Mouse (Mus musculus) MEL (cell line): ENCODE measurements around the gene Zfp536. TPM values are rescaled to one million over a fixed set of nuclear protein-coding genes. Genes with fewer than 3 reads are reported as not detected.

Experiments used
- DNase-seq: peaks from one replicate; pipeline ENCODE4 v3.0.0; 2011; ENCODE audit warnings: low read depth, low spot score
- H3K27ac ChIP-seq: 2 replicates; pipeline ENCODE4 v1.5.1; 2012; ENCODE audit warnings: low read depth, mild to moderate bottlenecking, control low read depth, low read length, moderate library complexity; ENCODE audit not compliant: control insufficient read depth
- H3K27me3 ChIP-seq, 2 experiments: fragments of 150-350 bp in 1 of 2; sonication (generic) in 1 of 2; 2 replicates each; pipeline ENCODE4 v1.6.1; 2012; ENCODE audit warnings: low read length in 2 of 2, mild to moderate bottlenecking in 2 of 2, improper control_type of control experiment in 1 of 2, moderate library complexity in 1 of 2; ENCODE audit not compliant: insufficient read depth in 2 of 2, control insufficient read depth in 1 of 2
- H3K36me3 ChIP-seq, 2 experiments: 2 replicates each; pipeline ENCODE4 v1.6.1; 2012 to 2014; ENCODE audit warnings: low read length in 2 of 2, improper control_type of control experiment in 1 of 2, inconsistent platforms in 1 of 2, mild to moderate bottlenecking in 1 of 2; ENCODE audit not compliant: insufficient read depth in 2 of 2, control insufficient read depth in 1 of 2
- H3K4me1 ChIP-seq, 2 experiments: fragments of 150-350 bp in 1 of 2; sonication (generic) in 1 of 2; 2 replicates each; pipeline ENCODE4 v1.6.1; 2012; ENCODE audit warnings: low read length in 2 of 2, improper control_type of control experiment in 1 of 2, mild to moderate bottlenecking in 1 of 2; ENCODE audit not compliant: insufficient read depth in 2 of 2, control insufficient read depth in 1 of 2
- H3K4me3 ChIP-seq, 2 experiments: fragments of 150-350 bp in 1 of 2; sonication (generic) in 1 of 2; 2 replicates each; pipeline ENCODE4 v1.5.1; 2012; ENCODE audit warnings: low read depth in 2 of 2, low read length in 2 of 2, mild to moderate bottlenecking in 2 of 2, moderate library complexity in 2 of 2, control low read depth in 1 of 2, improper control_type of control experiment in 1 of 2; ENCODE audit not compliant: control insufficient read depth in 1 of 2, insufficient read depth in 1 of 2
- H3K79me2 ChIP-seq: 2 replicates; pipeline ENCODE4 v1.6.1; 2012; ENCODE audit warnings: mild to moderate bottlenecking, low read length, moderate library complexity; ENCODE audit not compliant: control insufficient read depth, poor library complexity, insufficient read depth
- H3K9ac ChIP-seq: 2 replicates; pipeline ENCODE4 v1.6.1; 2012; ENCODE audit warnings: low read depth, mild to moderate bottlenecking, control low read depth, low read length, moderate library complexity; ENCODE audit not compliant: control insufficient read depth, poor library complexity, severe bottlenecking
- H3K9me3 ChIP-seq: fragments of 150-350 bp; sonication (generic); replicated peaks from 2 replicates; pipeline ENCODE4 v1.6.1; 2012; ENCODE audit warnings: mild to moderate bottlenecking, low read length, improper control_type of control experiment, moderate library complexity; ENCODE audit not compliant: insufficient read depth
- CTCF ChIP-seq, 3 experiments: IDR thresholded peaks in 2 of 3; conservative IDR thresholded peaks in 1 of 3; 2 replicates each; pipeline ENCODE4 v1.5.1; 2011 to 2012; ENCODE audit warnings: low read length in 3 of 3, low read depth in 2 of 3, mild to moderate bottlenecking in 2 of 3, improper control_type of control experiment in 1 of 3, inconsistent platforms in 1 of 3, mixed read lengths in 1 of 3, moderate library complexity in 1 of 3; ENCODE audit not compliant: control insufficient read depth in 1 of 3, insufficient read depth in 1 of 3, poor library complexity in 1 of 3, severe bottlenecking in 1 of 3
- ETS1 ChIP-seq: IDR thresholded peaks from 2 replicates; pipeline ENCODE4 v1.6.1; 2012; ENCODE audit warnings: low read depth, mild to moderate bottlenecking, inconsistent platforms, low read length, improper control_type of control experiment, moderate library complexity
- GABPA ChIP-seq: IDR thresholded peaks from 2 replicates; pipeline ENCODE4 v1.6.1; 2012; ENCODE audit warnings: low read depth, mild to moderate bottlenecking, inconsistent platforms, low read length, improper control_type of control experiment, moderate library complexity
- GATA1 ChIP-seq: IDR thresholded peaks from 2 replicates; pipeline ENCODE4 v1.6.1; 2011; ENCODE audit warnings: low read depth, low read length, improper control_type of control experiment
- JUND ChIP-seq: IDR thresholded peaks from 2 replicates; pipeline ENCODE4 v1.6.1; 2011; ENCODE audit warnings: low read depth, mild to moderate bottlenecking, improper control_type of control experiment, low read length
- MAX ChIP-seq: IDR thresholded peaks from 2 replicates; pipeline ENCODE4 v1.6.1; 2011; ENCODE audit warnings: low read length, improper control_type of control experiment
- MYB ChIP-seq: IDR thresholded peaks from 2 replicates; pipeline ENCODE4 v1.6.1; 2011; ENCODE audit warnings: mild to moderate bottlenecking, low read depth, low read length, improper control_type of control experiment
- MYC ChIP-seq: IDR thresholded peaks from 2 replicates; pipeline ENCODE4 v1.6.1; 2011; ENCODE audit warnings: low read depth, mild to moderate bottlenecking, low read length, improper control_type of control experiment, moderate library complexity
- NRF1 ChIP-seq: IDR thresholded peaks from 2 replicates; pipeline ENCODE4 v1.6.1; 2014; ENCODE audit warnings: low read depth, mild to moderate bottlenecking, inconsistent platforms, low read length, improper control_type of control experiment, moderate library complexity; ENCODE audit not compliant: poor library complexity, insufficient read depth, severe bottlenecking
- SMC3 ChIP-seq: IDR thresholded peaks from 2 replicates; pipeline ENCODE4 v1.6.1; 2011; ENCODE audit warnings: low read depth, low read length, improper control_type of control experiment
- TAL1 ChIP-seq: IDR thresholded peaks from 2 replicates; pipeline ENCODE4 v1.6.1; 2012; ENCODE audit warnings: mild to moderate bottlenecking, inconsistent platforms, low read length, moderate library complexity, mixed read lengths
- TBP ChIP-seq: IDR thresholded peaks from 2 replicates; pipeline ENCODE4 v1.8.0; 2011; ENCODE audit warnings: low read depth, low read length, improper control_type of control experiment
- TCF12 ChIP-seq: IDR thresholded peaks from 2 replicates; pipeline ENCODE4 v1.6.1; 2014; ENCODE audit warnings: low read depth, mild to moderate bottlenecking, inconsistent platforms, low read length, improper control_type of control experiment, moderate library complexity
- ZKSCAN1 ChIP-seq: IDR thresholded peaks from 2 replicates; pipeline ENCODE4 v1.6.1; 2012; ENCODE audit warnings: low read depth, mild to moderate bottlenecking, inconsistent platforms, low read length, improper control_type of control experiment, moderate library complexity
- ZMIZ1 ChIP-seq: IDR thresholded peaks from 2 replicates; pipeline ENCODE4 v1.6.1; 2012; ENCODE audit warnings: low read depth, mild to moderate bottlenecking, inconsistent platforms, low read length, improper control_type of control experiment, moderate library complexity
- ZNF384 ChIP-seq: IDR thresholded peaks from 2 replicates; pipeline ENCODE4 v1.6.1; 2012; ENCODE audit warnings: low read depth, mild to moderate bottlenecking, inconsistent platforms, low read length, improper control_type of control experiment
- polyA plus RNA-seq, 2 experiments: library from polyadenylated mRNA; stranded (reverse) in 1 of 2; unstranded in 1 of 2; fragments of >175 nt in 1 of 2; fragments of >200 nt in 1 of 2; gene quantifications; 2 replicates each; pipeline versions ENCODE4 v1.2.1 to v1.2.4; 2012; ENCODE audit warnings: low replicate concordance in 2 of 2, low read depth in 1 of 2; ENCODE audit not compliant: insufficient read length in 2 of 2, insufficient read depth in 1 of 2, missing spikeins in 1 of 2
- total RNA-seq: library from RNA; depleted of rRNA; stranded (reverse); fragments of 300-350 nt; gene quantifications from 2 replicates; pipeline ENCODE4 v1.2.3, GENCODE M21; 2012

The Zfp536 gene
- total and polyA plus RNA-seq, 3 experiments: not detected

DNA sequence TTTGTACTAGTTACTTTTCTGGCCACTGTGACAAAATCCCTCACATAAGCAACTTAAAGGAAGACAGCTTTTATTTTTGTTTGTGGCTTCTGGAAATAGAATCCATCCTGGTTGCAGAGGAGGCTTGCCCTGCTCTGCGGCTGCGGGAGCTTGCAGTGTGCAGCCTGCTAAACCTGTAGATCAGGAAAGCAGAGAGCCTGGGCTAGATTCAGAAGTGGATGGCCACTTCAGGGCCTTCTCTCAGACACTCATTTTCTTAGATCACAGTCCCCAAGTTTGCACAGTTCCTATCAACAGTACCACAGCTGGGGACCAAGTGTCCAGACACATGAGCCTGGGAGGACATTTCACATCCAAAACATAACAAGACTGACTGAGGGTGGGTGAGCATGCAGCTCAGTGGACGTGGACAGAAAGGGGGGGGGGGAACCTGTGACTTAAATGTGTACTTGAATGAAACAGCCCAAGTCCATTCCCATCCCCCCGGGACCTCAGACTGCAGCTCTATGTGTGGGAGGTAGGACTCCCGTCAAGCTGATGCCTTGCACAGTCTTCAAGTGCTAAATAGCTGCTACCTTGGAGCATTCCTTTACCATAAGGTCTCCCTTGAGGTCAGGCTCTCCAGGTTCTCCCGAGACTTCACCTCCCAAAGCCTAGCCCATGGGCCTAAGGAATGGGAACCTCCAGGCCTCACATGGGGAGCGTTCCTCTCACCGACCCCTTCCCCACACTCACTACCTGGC lies 262.3 kb downstream of the Zfp536 start:
- no peak overlapping the region for H3K9ac ChIP-seq
- no peak overlapping the region for H3K27ac ChIP-seq
- H3K4me1 ChIP-seq: no peaks in the 10 kb centered on the region
- DNase-seq: no peak
- H3K9me3 ChIP-seq: no peaks in the 10 kb centered on the region
- H3K36me3 ChIP-seq: no peaks in the 10 kb centered on the region
- H3K79me2 ChIP-seq: no peaks in the 10 kb centered on the region
- TF ChIP-seq ZNF384: no peak
- no peak for TF ChIP-seq TCF12
- TF ChIP-seq ZKSCAN1: no peak
- TF ChIP-seq ETS1: no peak
- no peak for TF ChIP-seq MYC
- no peak for TF ChIP-seq MAX
- no peak for TF ChIP-seq MYB
- TF ChIP-seq GABPA: no peak
- TF ChIP-seq TAL1: no peak
- no peak for TF ChIP-seq JUND
- no peak for TF ChIP-seq NRF1
- no peak for TF ChIP-seq CTCF (IDR thresholded peaks at IDR 0.05 in 2 of 3, conservative IDR thresholded peaks at IDR 0.05 in 1 of 3; ENCODE audit: control insufficient read depth in 1 of 3, insufficient read depth in 1 of 3, low read depth in 2 of 3, low read length in 3 of 3, poor library complexity in 1 of 3, severe bottlenecking in 1 of 3)
- TF ChIP-seq GATA1: no peak
- no peak for TF ChIP-seq ZMIZ1
- TF ChIP-seq, all 39 proteins: peak for 0
- H3K4me3 ChIP-seq: no peak overlapping the region
- no peaks in the 10 kb centered on the region for H3K27me3 ChIP-seq

DNA sequence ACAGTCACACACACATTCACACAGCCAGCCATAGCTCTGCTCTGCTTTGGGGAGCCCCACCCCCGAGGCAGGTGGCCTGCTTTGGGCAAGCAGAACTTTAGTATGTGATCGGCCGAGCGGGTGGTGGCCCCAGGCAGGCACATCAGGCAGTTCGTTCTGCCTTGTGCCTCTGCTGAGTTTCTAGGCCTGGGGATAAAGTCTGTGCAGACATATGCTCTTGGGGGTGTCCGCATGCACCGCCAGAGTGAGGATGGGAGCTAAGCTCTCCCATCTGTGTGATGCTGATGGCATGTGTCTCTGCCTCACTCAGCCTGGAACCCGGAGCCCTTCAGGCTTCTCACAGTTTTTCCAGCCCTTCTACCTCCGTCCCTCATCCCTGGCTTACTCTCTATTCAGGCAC lies 263.7 kb downstream of the Zfp536 start:
- Histone ChIP-seq H3K27ac (no peak overlapping the region), H3K4me1 (no peaks in the 10 kb centered on the region), H3K79me2 (no peaks in the 10 kb centered on the region), H3K36me3 (no peaks in the 10 kb centered on the region), H3K4me3 (no peak overlapping the region), H3K9ac (no peak overlapping the region), H3K9me3 (no peaks in the 10 kb centered on the region), H3K27me3 (no peaks in the 10 kb centered on the region)
- no peak for DNase-seq
- TF ChIP-seq TBP (no peak), SMC3 (no peak)
